Mouse (Mus musculus) liver, embryonic 12.5 days (tissue): ENCODE measurements around the gene Zfp68. TPM values are rescaled to one million over a fixed set of nuclear protein-coding genes. Genes with fewer than 3 reads are reported as not detected.
"Not testable (repeated sequence)": the region's sequence is repeated elsewhere in the genome, so short reads cannot be mapped to it uniquely, and the experiment has no call there.

ENCODE experiments used
- ATAC-seq: fragments of 200-750 bp; cut with Nextera tagmentation; 2 replicates; pipeline ENCODE4 v1.8.0; 2017; ENCODE audit warnings: moderate number of reproducible peaks, mild to moderate bottlenecking, moderate library complexity
- H3K27ac ChIP-seq: fragments of 300-500 bp; sonication (generic); 2 replicates; pipeline ENCODE4 v1.5.1; 2016; ENCODE audit warnings: mild to moderate bottlenecking
- H3K27me3 ChIP-seq: fragments of 300-500 bp; sonication (generic); replicated peaks from 2 replicates; pipeline ENCODE4 v1.6.1; 2016; ENCODE audit warnings: mild to moderate bottlenecking, moderate library complexity
- H3K36me3 ChIP-seq: fragments of 300-500 bp; sonication (generic); 2 replicates; pipeline ENCODE4 v1.6.1; 2016; ENCODE audit warnings: mild to moderate bottlenecking, moderate library complexity
- H3K4me1 ChIP-seq: fragments of 300-500 bp; sonication (generic); 2 replicates; pipeline ENCODE4 v1.6.1; 2016
- H3K4me2 ChIP-seq: fragments of 300-500 bp; sonication (generic); 2 replicates; pipeline ENCODE4 v1.6.1; 2016; ENCODE audit warnings: mild to moderate bottlenecking, moderate library complexity
- H3K4me3 ChIP-seq: fragments of 300-500 bp; sonication (generic); 2 replicates; pipeline ENCODE4 v1.5.1; 2016; ENCODE audit warnings: mild to moderate bottlenecking, moderate library complexity
- H3K9ac ChIP-seq: fragments of 300-500 bp; sonication (generic); 2 replicates; pipeline ENCODE4 v1.6.1; 2016; ENCODE audit warnings: mild to moderate bottlenecking, moderate library complexity
- H3K9me3 ChIP-seq: fragments of 300-500 bp; sonication (generic); replicated peaks from 2 replicates; pipeline ENCODE4 v1.6.1; 2016; ENCODE audit warnings: mild to moderate bottlenecking, moderate library complexity
- WGBS: fragments of 180-500 bp; shearing (Covaris S2); methylation state at CpG from one replicate; pipeline ENCODE4 v1.1.7; 2016; ENCODE audit not compliant: insufficient replicate concordance; 5-methylcytosine and 5-hydroxymethylcytosine counted together
- microRNA-seq: library from miRNA; unstranded; fragments of <30 nt; microRNA quantifications from one replicate; pipeline ENCODE4, GENCODE M21; 2017
- polyA plus RNA-seq: library from polyadenylated mRNA; unstranded; fragments of >200 nt; fragmentation: Nextera tagmentation; extraction: Ambion mirVana; gene quantifications from 2 replicates; pipeline ENCODE4 v1.2.1, GENCODE M21; 2016

The Zfp68 gene
- polyA plus RNA-seq, 1 experiment from 2014 or later: 22.8 TPM

GRCm38 (mm10) chr5:138620836-138621235 is 1.3 kb upstream of the Zfp68 start:
- no peak for ATAC-seq
- H3K4me3 ChIP-seq: no peak overlapping the region
- no peak overlapping the region for H3K4me2 ChIP-seq
- WGBS: 86% methylated on average over 5 of the region's 5 CpGs
- H3K9me3 ChIP-seq: peaks cover 5% of the 10 kb centered on the region; the same call in 1 of the 2 replicates
- H3K4me1 ChIP-seq: peaks cover 46% of the 10 kb centered on the region
- no peak overlapping the region for H3K9ac ChIP-seq
- H3K36me3 ChIP-seq: peaks cover 25% of the 10 kb centered on the region
- no peak overlapping the region for H3K27ac ChIP-seq
- no peaks in the 10 kb centered on the region for H3K27me3 ChIP-seq

- Histone ChIP-seq H3K4me1 (peaks cover 30% of the 10 kb centered on the region), H3K27ac (no peak overlapping the region), H3K36me3 (peaks cover 50% of the 10 kb centered on the region), H3K9ac (peak overlapping the region; percentile 12; the same call in 1 of the 2 replicates), H3K4me3 (peak overlapping the region; percentile 84), H3K9me3 (peaks cover 5% of the 10 kb centered on the region; the same call in 1 of the 2 replicates), H3K27me3 (no peaks in the 10 kb centered on the region), H3K4me2 (peak overlapping the region; percentile 69)
- 69% methylated on average over 1 of the region's 1 CpGs for WGBS
- no peak for ATAC-seq
Measured at GRCm38 (mm10) chr5:138618353-138618752, 1.2 kb downstream of the Zfp68 start.

GRCm38 (mm10) chr5:138587396-138587795 is 32.2 kb downstream of the Zfp68 start:
- H3K4me1 ChIP-seq: no peaks in the 10 kb centered on the region
- ATAC-seq: no peak
- no peak overlapping the region for H3K27ac ChIP-seq
- no peak overlapping the region for H3K4me3 ChIP-seq
- H3K27me3 ChIP-seq: no peaks in the 10 kb centered on the region
- H3K4me2 ChIP-seq: no peak overlapping the region
- peaks cover 7% of the 10 kb centered on the region; the same call in 1 of the 2 replicates for H3K9me3 ChIP-seq
- H3K9ac ChIP-seq: no peak overlapping the region
- H3K36me3 ChIP-seq: no peaks in the 10 kb centered on the region
- WGBS: 70% methylated on average over 6 of the region's 6 CpGs

- no peak overlapping the region for H3K9ac ChIP-seq
- no peaks in the 10 kb centered on the region for H3K9me3 ChIP-seq
- no peak overlapping the region for H3K4me3 ChIP-seq
- no peak overlapping the region for H3K4me2 ChIP-seq
- H3K27ac ChIP-seq: no peak overlapping the region
- no peak for ATAC-seq
- no peaks in the 10 kb centered on the region for H3K36me3 ChIP-seq
- no peaks in the 10 kb centered on the region for H3K4me1 ChIP-seq
- no peaks in the 10 kb centered on the region for H3K27me3 ChIP-seq
- WGBS: 33% methylated on average over 4 of the region's 4 CpGs
Measured at GRCm38 (mm10) chr5:138571623-138572022, 47.9 kb downstream of the Zfp68 start.

GRCm38 (mm10) chr5:138564612-138565011 is 54.9 kb downstream of the Zfp68 start, which contains the start of gene 1700123K08Rik:
1700123K08Rik (minus strand) TSS chr5:138564712.
- not testable (repeated sequence) for H3K4me3 ChIP-seq, H3K9ac ChIP-seq, H3K4me1 ChIP-seq, H3K4me2 ChIP-seq, ATAC-seq, H3K36me3 ChIP-seq, H3K27me3 ChIP-seq, H3K9me3 ChIP-seq, H3K27ac ChIP-seq
- WGBS: 64% methylated on average over 2 of the region's 2 CpGs

Small RNAs within 50 kb of the gene (microRNA-seq; reads per million reads assigned to microRNA genes)
- gene Gm24082: not detected

Other genes starting within 250 kb of the Zfp68 start
- gene Zfp157, start 178.3 kb downstream of the Zfp68 start, polyA plus RNA-seq: 7.6 and 9.0 TPM in 2 replicates
- not detected in 2 replicates for gene 1700123K08Rik, start 55.0 kb downstream of the Zfp68 start, polyA plus RNA-seq
- gene A430033K04Rik, start 3.1 kb upstream of the Zfp68 start, polyA plus RNA-seq: 5.4 and 5.7 TPM in 2 replicates
- 8.1 and 9.7 TPM in 2 replicates for gene Fam20c, start 134.8 kb upstream of the Zfp68 start, polyA plus RNA-seq
- gene Gm5294, start 200.3 kb upstream of the Zfp68 start, polyA plus RNA-seq: not detected in 2 replicates